13 mouse cellular contexts compared by ENCODE assay signal in genomic region chrX:18874051-18874450, GRCm38 (mm10).
A peak's percentile ranks its signal among the peaks of the same experiment; 100 is the strongest.
DNase-seq lines count a peak whose midpoint lies in the region; ATAC-seq and TF ChIP-seq lines count a peak whose summit lies in the region.
"Had no signal": no experiment of that assay in that cellular context is flagged by ENCODE, and none has a peak within 500 bp of the region (broad histone marks: within the 10 kb centered on the region; RNA-seq: fewer than 3 reads in every experiment).

No protein-coding gene starts in this region.

- no peak for TF ChIP-seq CTCF in heart, postnatal 0 days (IDR thresholded peaks at IDR 0.05; ENCODE audit: low read depth)

- no peaks in the 10 kb centered on the region for H3K4me1 ChIP-seq in limb, embryonic 14.5 days (ENCODE audit: control insufficient read depth, insufficient read depth, low read length)
- no peaks in the 10 kb centered on the region for H3K4me1 ChIP-seq in limb, embryonic 10.5 days
- H3K4me1 ChIP-seq in heart, postnatal 0 days (ENCODE audit: control insufficient read depth, insufficient read depth): no peaks in the 10 kb centered on the region
- H3K4me1 ChIP-seq: neural tube, embryonic 13.5 days had no signal

- H3K27ac ChIP-seq in limb, embryonic 14.5 days (replicated peaks; ENCODE audit: low read depth, low read length): no peak overlapping the region
- H3K27ac ChIP-seq in limb, embryonic 10.5 days: no peak overlapping the region
- peak overlapping the region; percentile 78 for H3K27ac ChIP-seq in heart, postnatal 0 days (ENCODE audit: low read depth)
- H3K27ac ChIP-seq: macrophage; neural tube, embryonic 13.5 days had no signal

- H3K4me3 ChIP-seq in limb, embryonic 14.5 days (replicated peaks; ENCODE audit: low read length): no peak overlapping the region
- no peak overlapping the region for H3K4me3 ChIP-seq in limb, embryonic 10.5 days
- no peak overlapping the region for H3K4me3 ChIP-seq in heart, postnatal 0 days (ENCODE audit: low read depth, low read length)
- no peak overlapping the region for H3K4me3 ChIP-seq in myocyte
- H3K4me3 ChIP-seq: neural tube, embryonic 13.5 days had no signal

- no peaks in the 10 kb centered on the region for H3K9me3 ChIP-seq in limb, embryonic 14.5 days (ENCODE audit: control insufficient read depth, low read length)
- no peaks in the 10 kb centered on the region for H3K9me3 ChIP-seq in limb, embryonic 10.5 days (replicated peaks)
- H3K9me3 ChIP-seq in heart, postnatal 0 days (replicated peaks; ENCODE audit: control insufficient read depth, low read length): no peaks in the 10 kb centered on the region
- H3K9me3 ChIP-seq: neural tube, embryonic 13.5 days had no signal

- DNase-seq in adrenal gland, postnatal 10 days: peak; percentile 8
- no peak for DNase-seq in adrenal gland, postnatal 25 days
- DNase-seq in limb, embryonic 14.5 days (ENCODE audit: low spot score): peak; percentile 9
- DNase-seq in limb, embryonic 10.5 days (ENCODE audit: low spot score): no peak
- peak; percentile 57 for DNase-seq in heart, postnatal 0 days (ENCODE audit: low spot score)
- no peak for DNase-seq in testis, postnatal 14 days (ENCODE audit: low spot score)
- DNase-seq in gastrocnemius, postnatal 10 days: no peak
- DNase-seq: B cell, adult 2 months; cerebellum, adult 9-11 months; spleen, adult 18-20 months had no signal

- H3ac ChIP-seq in myocyte (ENCODE audit: control insufficient read depth, insufficient read length): no peak overlapping the region

- H3K79me2 ChIP-seq in myocyte (ENCODE audit: control insufficient read depth, insufficient read depth): no peaks in the 10 kb centered on the region

- no peak for ATAC-seq in limb, embryonic 14.5 days (ENCODE audit: low FRiP score, low read depth)
- peak; percentile 77 for ATAC-seq in heart, postnatal 0 days (ENCODE audit: insufficient read depth, low read depth)

- H3K9ac ChIP-seq in limb, embryonic 14.5 days (ENCODE audit: low read depth, low read length, severe bottlenecking): no peak overlapping the region
- H3K9ac ChIP-seq in heart, postnatal 0 days (replicated peaks; ENCODE audit: low read depth, low read length): no peak overlapping the region
- H3K9ac ChIP-seq: neural tube, embryonic 13.5 days had no signal

- no peaks in the 10 kb centered on the region for H3K27me3 ChIP-seq in limb, embryonic 14.5 days (ENCODE audit: control insufficient read depth, insufficient read depth, low read length)
- no peaks in the 10 kb centered on the region for H3K27me3 ChIP-seq in limb, embryonic 10.5 days (ENCODE audit: low read depth, poor library complexity, severe bottlenecking)
- H3K27me3 ChIP-seq in heart, postnatal 0 days (ENCODE audit: control insufficient read depth, insufficient read depth, low read length): no peaks in the 10 kb centered on the region
- H3K27me3 ChIP-seq in myocyte (ENCODE audit: control insufficient read depth, insufficient read depth, insufficient read length): no peaks in the 10 kb centered on the region
- H3K27me3 ChIP-seq: neural tube, embryonic 13.5 days had no signal

- TF ChIP-seq EP300 in heart, postnatal 0 days (IDR thresholded peaks at IDR 0.05; ENCODE audit: low read depth): no peak

- no peak overlapping the region for H3K4me2 ChIP-seq in limb, embryonic 14.5 days (replicated peaks; ENCODE audit: low read depth, low read length, severe bottlenecking)
- no peak overlapping the region for H3K4me2 ChIP-seq in heart, postnatal 0 days (ENCODE audit: low read depth, low read length)
- peak overlapping the region; percentile 19 for H3K4me2 ChIP-seq in myocyte (ENCODE audit: low read depth)
- H3K4me2 ChIP-seq: neural tube, embryonic 13.5 days had no signal

- no peak for TF ChIP-seq POLR2A in limb, embryonic 14.5 days (IDR thresholded peaks at IDR 0.05; ENCODE audit: borderline replicate concordance, extremely low read depth, insufficient read depth, insufficient read length)
- no peak for TF ChIP-seq POLR2A in myocyte (IDR thresholded peaks at IDR 0.05; ENCODE audit: insufficient read length, low read depth)

- no peaks in the 10 kb centered on the region for H3K36me3 ChIP-seq in limb, embryonic 14.5 days (ENCODE audit: control insufficient read depth, insufficient read depth, low read length)
- no peaks in the 10 kb centered on the region for H3K36me3 ChIP-seq in limb, embryonic 10.5 days
- no peaks in the 10 kb centered on the region for H3K36me3 ChIP-seq in heart, postnatal 0 days (replicated peaks; ENCODE audit: control insufficient read depth, insufficient read depth, low read length)
- no peaks in the 10 kb centered on the region for H3K36me3 ChIP-seq in myocyte (ENCODE audit: control insufficient read depth, insufficient read depth)
- H3K36me3 ChIP-seq: neural tube, embryonic 13.5 days had no signal

TF ChIP-seq in myocyte, 11 proteins besides CTCF, POLR2A, EP300 and RAD21:
- TF ChIP-seq MYOD1 (IDR thresholded peaks at IDR 0.05; ENCODE audit: control insufficient read depth in 1 of 3, insufficient read length in 2 of 3, low read depth in 2 of 3) (no peak), USF1 (IDR thresholded peaks at IDR 0.05; ENCODE audit: low read depth) (peak; percentile 89)
TF ChIP-seq in myocyte: peak in this region for 1.

Comparison
In these comparisons a context has a peak if more than half of its experiments do, and no peak if none do; other contexts are left out.
1. DNase-seq: peak in adrenal gland, postnatal 10 days (single experiment), limb, embryonic 14.5 days (single experiment) and heart, postnatal 0 days (single experiment); none in adrenal gland, postnatal 25 days (single experiment), limb, embryonic 10.5 days (single experiment), testis, postnatal 14 days (single experiment) and gastrocnemius, postnatal 10 days (single experiment).